Mouse (Mus musculus): ENCODE measurements around the gene Higd1c. TPM values are rescaled to one million over a fixed set of nuclear protein-coding genes. Genes with fewer than 3 reads are reported as not detected.

Gene Higd1c
- total RNA-seq, 2 experiments from 2014 or later: not detected

DNA sequence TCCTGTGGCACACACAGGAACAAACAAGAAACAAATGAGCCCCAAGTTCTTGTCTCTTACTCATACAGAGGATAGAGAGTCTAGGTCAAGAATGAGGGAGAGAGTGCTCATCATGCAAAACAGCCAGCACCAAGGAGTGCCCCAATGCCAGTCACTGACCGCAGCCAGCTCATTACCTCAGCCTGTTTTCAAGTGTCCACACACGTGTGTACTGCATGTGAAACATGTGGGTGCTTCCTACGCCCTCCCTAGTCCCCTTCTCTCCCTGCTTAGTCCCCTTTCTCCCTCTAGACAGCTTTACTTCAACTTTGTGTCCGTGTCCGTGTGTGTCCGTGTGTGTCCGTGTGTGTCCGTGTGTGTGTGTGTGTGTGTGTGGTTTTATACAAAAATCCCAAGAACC lies 15.3 kb downstream of the Higd1c start:
- Histone ChIP-seq H3K4me3 (no peak overlapping the region), H3K27ac (no peak overlapping the region)
- no peak for DNase-seq (ENCODE audit: low spot score in 2 of 2)
- TF ChIP-seq CTCF (conservative IDR thresholded peaks at IDR 0.05): no peak

DNA sequence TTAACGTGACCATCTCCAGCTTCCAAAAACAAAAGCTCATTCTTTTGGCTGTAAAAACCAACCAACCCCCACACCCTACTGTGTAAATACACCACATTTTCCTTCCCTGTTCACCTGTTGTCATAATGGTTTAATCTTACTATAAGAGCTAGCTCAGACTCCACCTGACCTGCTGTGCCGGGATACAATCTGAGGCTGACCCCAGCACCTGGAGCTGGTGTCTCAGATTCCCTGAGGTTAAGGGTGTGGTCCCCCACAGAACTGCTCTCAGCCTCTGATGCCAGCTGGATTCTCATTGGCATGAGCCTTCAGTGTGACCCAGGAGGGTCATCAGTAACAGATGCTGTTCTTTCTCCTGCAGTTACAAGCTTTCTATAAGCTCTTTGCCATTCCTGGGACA lies 15.8 kb downstream of the Higd1c start:
- Histone ChIP-seq H3K27ac (no peak overlapping the region), H3K4me3 (no peak overlapping the region)
- no peak for DNase-seq (ENCODE audit: low spot score in 2 of 2)
- TF ChIP-seq CTCF (conservative IDR thresholded peaks at IDR 0.05): no peak

DNA sequence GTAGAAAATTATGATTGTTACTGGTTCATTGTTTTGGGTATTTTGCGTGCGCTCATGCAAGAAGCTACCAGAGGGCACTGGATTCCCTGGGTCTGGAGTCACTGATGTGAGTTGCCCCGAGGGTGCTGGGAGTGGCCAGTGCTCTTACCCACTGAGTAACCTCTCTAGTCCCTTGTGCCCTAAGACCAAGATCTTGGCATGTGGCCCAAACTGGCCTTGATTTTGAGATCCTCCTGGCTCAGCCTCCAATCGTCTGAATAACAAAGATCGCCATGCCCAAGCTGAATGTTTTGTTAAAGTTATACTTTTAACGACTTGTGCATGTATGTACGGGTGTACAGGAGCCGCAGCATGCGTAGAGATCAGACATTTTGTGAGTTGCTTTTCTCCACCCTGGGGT lies 21.4 kb downstream of the Higd1c start:
- no peak for TF ChIP-seq CTCF (conservative IDR thresholded peaks at IDR 0.05)
- no peak overlapping the region for H3K4me3 ChIP-seq
- no peak overlapping the region for H3K27ac ChIP-seq
- DNase-seq (ENCODE audit: low spot score in 2 of 2): no peak

DNA sequence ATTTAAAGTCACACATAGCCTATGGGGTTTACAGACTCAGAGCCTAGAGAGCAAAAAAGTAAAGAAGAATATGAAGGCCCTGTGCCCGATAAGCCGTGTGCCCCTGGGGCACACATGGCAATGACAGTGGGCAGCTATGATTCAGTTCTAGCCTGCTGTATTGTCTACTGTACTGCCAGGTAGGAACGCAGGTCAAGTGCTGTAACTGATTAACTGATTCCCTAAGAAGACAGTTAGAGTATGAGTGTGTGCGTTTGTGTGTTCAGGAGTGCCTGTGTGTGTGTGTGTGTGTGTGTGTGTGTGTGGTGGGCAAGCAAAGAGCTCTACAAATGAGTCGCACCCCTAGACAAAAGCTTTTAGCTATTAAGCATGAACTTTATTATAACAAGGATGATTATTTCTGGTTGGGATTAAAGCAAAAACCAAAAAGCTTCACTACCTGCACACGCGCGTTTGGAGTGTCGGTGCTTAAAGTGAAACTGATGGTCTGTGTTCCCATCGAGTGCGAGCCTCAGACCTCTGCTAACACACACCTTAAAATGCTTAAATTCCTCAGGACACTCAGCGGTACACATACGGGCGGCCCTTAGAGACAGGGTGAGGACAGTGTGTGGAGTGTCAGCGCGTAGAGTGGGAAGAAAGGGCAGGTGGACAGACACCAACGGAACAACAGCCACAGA lies 23.3 kb downstream of the Higd1c start:
- TF ChIP-seq CTCF (conservative IDR thresholded peaks at IDR 0.05): no peak
- H3K27ac ChIP-seq: no peak overlapping the region
- no peak overlapping the region for H3K4me3 ChIP-seq
- DNase-seq (ENCODE audit: low spot score in 2 of 2): no peak

DNA sequence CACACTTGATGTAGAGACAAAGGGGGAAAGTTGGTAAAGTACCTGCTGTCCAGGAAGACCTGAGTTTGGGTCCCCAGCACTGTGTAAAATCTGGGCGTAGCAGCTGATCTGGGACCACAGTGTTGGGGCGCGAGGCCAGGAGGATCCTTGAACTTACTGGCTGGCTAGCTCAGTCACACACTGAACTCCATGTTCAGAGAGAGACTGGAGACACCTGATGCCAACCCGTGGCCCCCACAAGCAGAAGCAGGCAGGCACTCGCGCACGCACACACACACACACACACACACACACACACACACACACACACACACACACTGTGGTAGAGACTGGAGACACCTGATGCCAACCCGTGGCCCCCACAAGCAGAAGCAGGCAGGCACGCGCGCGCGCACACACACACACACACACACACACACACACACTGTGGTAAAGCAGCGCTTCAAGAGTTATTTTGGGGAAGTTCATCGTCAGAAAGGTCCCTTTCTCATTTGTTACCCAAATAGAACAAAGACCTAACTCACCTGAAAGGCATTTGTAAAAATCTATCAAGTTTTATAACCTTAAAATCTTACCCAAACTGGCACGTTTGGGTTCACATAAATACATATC lies 24.0 kb downstream of the Higd1c start:
- DNase-seq (ENCODE audit: low spot score in 2 of 2): no peak
- TF ChIP-seq CTCF (conservative IDR thresholded peaks at IDR 0.05): no peak
- H3K4me3 ChIP-seq: no peak overlapping the region
- H3K27ac ChIP-seq: no peak overlapping the region

DNA sequence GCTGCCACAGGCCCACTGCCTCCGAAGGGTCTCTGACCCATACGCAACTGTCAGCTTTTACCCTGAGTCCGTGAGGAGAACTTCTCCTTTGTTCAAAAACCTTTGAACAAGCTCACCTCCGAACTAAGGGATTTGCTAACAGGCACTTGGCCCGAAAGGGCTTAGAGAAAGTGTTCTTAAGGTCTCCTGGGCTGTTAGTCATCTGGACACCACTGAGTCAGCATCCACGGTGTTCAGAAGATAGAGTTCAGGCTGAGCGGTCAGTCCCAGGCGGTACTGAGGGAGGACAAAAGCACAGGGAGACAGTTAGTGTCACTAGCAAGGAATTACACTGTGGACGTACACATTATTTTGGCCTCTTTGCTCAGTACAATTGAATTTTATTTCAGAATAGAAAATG lies 24.5 kb downstream of the Higd1c start:
- no peak overlapping the region for H3K27ac ChIP-seq
- TF ChIP-seq CTCF (conservative IDR thresholded peaks at IDR 0.05): no peak
- no peak overlapping the region for H3K4me3 ChIP-seq
- no peak for DNase-seq (ENCODE audit: low spot score in 2 of 2)

DNA sequence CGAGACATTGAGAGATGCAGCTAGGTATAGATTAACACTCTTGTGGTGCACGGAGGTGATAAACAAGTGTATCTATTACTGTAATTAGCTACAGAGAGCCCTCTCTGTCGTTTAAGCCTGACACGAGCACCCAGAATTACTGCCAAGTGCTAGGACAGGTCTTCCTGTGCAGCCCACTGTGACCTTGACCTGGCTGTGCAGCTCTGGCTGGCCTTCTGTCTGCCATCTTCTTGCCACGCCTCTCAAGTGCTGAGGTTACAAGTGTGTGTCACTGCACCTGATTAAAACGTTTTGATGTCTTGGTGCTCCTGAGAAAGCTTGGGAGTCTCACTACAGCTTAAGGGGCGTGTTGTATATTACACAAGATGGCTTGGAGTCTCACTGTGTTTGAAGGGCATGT lies 26.7 kb downstream of the Higd1c start:
- no peak for TF ChIP-seq CTCF (conservative IDR thresholded peaks at IDR 0.05)
- no peak for DNase-seq (ENCODE audit: low spot score in 2 of 2)
- H3K27ac ChIP-seq: no peak overlapping the region
- no peak overlapping the region for H3K4me3 ChIP-seq

DNA sequence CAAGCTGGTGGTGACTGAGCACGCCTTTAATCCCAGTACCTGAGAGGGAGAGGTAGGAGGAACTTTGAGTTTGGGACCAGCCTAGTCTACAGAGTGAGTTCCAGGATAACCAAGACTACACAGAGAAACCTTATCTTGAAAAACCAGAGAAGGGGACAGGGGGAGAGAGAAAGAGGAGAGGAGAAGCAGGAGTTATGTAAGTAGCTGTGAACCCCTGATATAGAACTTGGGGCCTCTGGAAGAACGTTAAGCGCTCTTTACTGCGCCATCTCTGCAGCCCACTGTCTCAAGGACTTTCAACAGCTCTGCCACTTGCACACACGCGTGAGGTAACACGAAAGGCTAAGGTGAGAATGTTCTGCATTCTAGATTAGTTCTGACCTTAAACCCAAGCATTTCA lies 27.3 kb downstream of the Higd1c start:
- Histone ChIP-seq H3K4me3 (no peak overlapping the region), H3K27ac (no peak overlapping the region)
- no peak for TF ChIP-seq CTCF (conservative IDR thresholded peaks at IDR 0.05)
- DNase-seq (ENCODE audit: low spot score in 2 of 2): no peak

DNA sequence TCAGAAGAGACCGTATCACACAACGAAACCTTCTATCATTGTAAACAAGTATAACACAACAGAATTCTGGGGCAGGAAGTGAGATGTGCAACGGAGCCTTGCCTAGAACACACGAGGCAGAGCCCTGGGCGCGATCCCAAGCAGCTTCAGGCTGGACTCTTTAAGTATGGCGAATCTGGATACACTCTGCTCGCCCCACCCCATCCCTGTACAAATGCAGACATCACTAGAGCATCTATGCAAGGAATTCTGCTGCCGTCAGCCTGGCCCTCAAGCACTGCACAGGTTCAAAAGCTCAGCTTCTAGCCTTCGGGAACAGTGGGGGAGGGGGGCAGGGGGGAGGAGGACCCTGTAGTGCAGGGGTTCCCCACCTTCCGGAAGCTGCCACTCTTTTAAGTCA lies 28.7 kb downstream of the Higd1c start:
- no peak for DNase-seq (ENCODE audit: low spot score in 2 of 2)
- no peak overlapping the region for H3K27ac ChIP-seq
- H3K4me3 ChIP-seq: no peak overlapping the region
- no peak for TF ChIP-seq CTCF (conservative IDR thresholded peaks at IDR 0.05)

DNA sequence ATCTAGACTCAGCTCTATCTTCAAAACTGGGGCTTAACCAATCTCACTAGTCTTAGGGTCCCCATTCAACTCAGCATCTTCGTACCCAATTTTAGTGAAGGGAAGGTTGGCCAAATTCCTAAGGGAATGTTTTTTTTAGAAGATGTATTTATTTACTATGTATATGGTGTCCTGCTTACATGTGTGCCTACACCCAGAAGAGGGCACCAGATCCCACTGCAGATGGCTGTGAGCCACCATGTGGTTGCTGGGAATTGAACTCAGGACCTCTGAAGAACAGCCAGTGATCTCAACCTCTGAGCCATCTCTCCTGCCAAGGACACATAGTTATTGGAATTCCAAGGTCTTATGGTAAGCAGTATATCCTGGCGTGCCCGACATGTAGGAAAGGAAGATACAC lies 31.2 kb downstream of the Higd1c start:
- DNase-seq (ENCODE audit: low spot score in 2 of 2): no peak
- Histone ChIP-seq H3K27ac (no peak overlapping the region), H3K4me3 (no peak overlapping the region)
- peak; percentile 41 for TF ChIP-seq CTCF (conservative IDR thresholded peaks at IDR 0.05)

DNA sequence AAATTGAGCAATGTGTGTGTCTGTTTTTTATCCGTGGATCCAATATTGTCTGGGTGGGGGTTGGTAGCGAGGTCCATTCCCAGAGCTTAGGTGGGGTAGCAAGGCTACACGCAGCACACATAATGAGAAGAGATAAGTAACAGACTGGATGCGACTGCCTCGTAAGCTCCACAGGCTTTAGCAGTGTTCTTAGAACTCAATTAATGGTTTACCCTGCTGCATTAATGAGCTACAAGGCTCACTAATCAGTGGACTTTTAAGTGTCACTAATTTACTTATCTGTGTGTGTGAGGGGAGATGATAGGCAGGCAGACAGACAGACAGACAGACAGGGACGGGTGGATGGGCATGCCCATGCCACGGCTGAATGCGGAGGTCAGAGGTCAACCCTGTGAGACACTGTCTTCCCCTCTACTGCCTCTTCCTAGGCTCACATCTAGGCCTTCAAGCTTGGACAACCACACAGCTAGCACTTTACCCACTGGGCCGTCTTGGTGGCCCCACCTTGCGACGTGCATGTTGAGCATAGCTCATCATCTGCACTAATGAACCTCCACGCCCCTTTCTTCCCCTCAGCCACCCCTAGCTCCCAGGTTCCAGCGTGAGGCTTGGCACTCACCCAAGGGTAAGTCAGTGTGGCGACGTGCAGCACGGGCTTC lies 36.4 kb downstream of the Higd1c start:
- no peak for DNase-seq (ENCODE audit: low spot score in 2 of 2)
- Histone ChIP-seq H3K27ac (no peak overlapping the region), H3K4me3 (no peak overlapping the region)
- no peak for TF ChIP-seq CTCF (conservative IDR thresholded peaks at IDR 0.05)

DNA sequence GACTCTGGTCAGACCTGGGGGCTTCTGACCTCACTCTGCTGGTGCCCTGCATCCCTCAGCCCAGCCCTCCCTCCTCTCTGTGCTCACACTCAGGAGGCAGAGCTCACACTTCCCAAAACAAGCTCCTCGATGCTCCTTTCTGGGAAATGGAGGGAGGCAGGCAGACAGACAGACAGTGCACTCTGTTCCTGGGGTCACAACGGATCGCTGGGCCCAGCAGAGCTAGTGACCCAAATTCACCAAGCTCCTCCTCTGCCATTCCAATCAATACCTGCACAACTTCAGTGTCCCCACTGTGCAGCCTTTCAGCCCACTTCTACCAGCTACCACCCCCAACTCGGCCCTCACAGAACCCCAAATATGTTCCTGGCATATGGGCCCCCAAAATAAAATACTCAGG lies 37.5 kb downstream of the Higd1c start:
- no peak for TF ChIP-seq CTCF (conservative IDR thresholded peaks at IDR 0.05)
- no peak for DNase-seq (ENCODE audit: low spot score in 2 of 2)
- H3K4me3 ChIP-seq: no peak overlapping the region
- H3K27ac ChIP-seq: no peak overlapping the region

DNA sequence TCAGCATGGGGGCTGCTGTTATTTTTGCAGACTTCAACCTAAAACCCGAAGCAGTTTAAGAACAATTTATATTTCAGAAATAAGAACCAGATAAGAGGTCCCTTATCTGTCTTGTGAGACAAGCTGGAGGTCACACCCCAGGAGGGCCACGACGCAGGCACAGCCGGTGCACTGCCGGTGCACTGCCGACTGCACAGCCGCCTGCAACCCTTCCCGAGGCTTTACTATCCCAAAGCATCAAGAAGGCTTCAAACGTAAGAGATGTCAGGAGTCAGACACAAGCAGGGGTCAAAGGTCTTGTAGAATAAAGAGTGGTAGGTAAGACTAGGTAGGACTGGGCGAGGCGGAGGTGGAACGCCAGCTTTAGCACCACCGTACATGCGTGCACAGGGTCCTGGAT lies 38.0 kb downstream of the Higd1c start:
- TF ChIP-seq CTCF (conservative IDR thresholded peaks at IDR 0.05): no peak
- H3K4me3 ChIP-seq: no peak overlapping the region
- no peak for DNase-seq (ENCODE audit: low spot score in 2 of 2)
- H3K27ac ChIP-seq: no peak overlapping the region

DNA sequence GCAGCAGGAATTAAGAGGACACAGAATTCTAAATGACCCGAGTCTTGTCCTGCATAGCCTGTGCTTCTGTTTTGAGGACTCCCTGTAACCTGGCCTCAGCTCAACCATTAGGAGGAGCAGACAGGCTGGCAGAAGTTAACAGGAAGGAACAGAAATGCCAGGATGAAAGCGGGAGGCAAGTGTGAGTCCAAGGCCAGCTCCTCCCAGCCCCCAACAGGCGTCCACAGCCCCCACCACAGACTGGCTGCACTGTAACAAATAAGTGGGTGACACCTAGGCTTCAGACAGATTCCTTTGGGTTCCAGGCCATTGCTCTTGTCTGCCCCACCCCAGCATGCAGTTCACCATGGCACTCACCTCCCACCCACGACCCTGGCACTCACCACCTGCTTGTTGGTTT lies 38.5 kb downstream of the Higd1c start:
- TF ChIP-seq CTCF (conservative IDR thresholded peaks at IDR 0.05): no peak
- no peak for DNase-seq (ENCODE audit: low spot score in 2 of 2)
- no peak overlapping the region for H3K4me3 ChIP-seq
- H3K27ac ChIP-seq: no peak overlapping the region
